Mouse (Mus musculus) heart, postnatal 0 days (tissue): Measurements from ENCODE around the gene Nrf1. TPM values are rescaled to one million over a fixed set of nuclear protein-coding genes. Genes with fewer than 3 reads are reported as not detected.
A peak's percentile ranks its signal among the peaks of the same experiment; 100 is the strongest.

ENCODE experiments used
- ATAC-seq: fragments of 200-750 bp; cut with Nextera tagmentation; 2 replicates; pipeline ENCODE4 v1.8.0; 2017; ENCODE audit warnings: low read depth, moderate number of reproducible peaks, moderate library complexity; ENCODE audit not compliant: insufficient read depth
- DNase-seq: peaks from one replicate; pipeline ENCODE4 v3.0.0-alpha.2; 2016; ENCODE audit warnings: low spot score
- H3K27ac ChIP-seq: fragments of 300-500 bp; sonication (generic); 2 replicates; pipeline ENCODE4 v1.5.1; 2014; ENCODE audit warnings: low read depth, mild to moderate bottlenecking
- H3K27me3 ChIP-seq: fragments of 300-500 bp; sonication (generic); 2 replicates; pipeline ENCODE4 v1.6.1; 2014; ENCODE audit warnings: low read length, mixed read lengths; ENCODE audit not compliant: control insufficient read depth, insufficient read depth
- H3K36me3 ChIP-seq: fragments of 300-500 bp; sonication (generic); replicated peaks from 2 replicates; pipeline ENCODE4 v1.6.1; 2014; ENCODE audit warnings: low read length, mixed read lengths; ENCODE audit not compliant: control insufficient read depth, insufficient read depth
- H3K4me1 ChIP-seq: fragments of 300-500 bp; sonication (generic); 2 replicates; pipeline ENCODE4 v1.6.1; 2014; ENCODE audit warnings: antibody characterized with exemption; ENCODE audit not compliant: control insufficient read depth, insufficient read depth
- H3K4me2 ChIP-seq: fragments of 300-500 bp; sonication (generic); 2 replicates; pipeline ENCODE4 v1.6.1; 2014; ENCODE audit warnings: low read depth, mild to moderate bottlenecking, low read length, moderate library complexity
- H3K4me3 ChIP-seq: fragments of 300-500 bp; sonication (generic); 2 replicates; pipeline ENCODE4 v1.5.1; 2014; ENCODE audit warnings: low read depth, low read length
- H3K9ac ChIP-seq: fragments of 300-500 bp; sonication (generic); replicated peaks from 2 replicates; pipeline ENCODE4 v1.6.1; 2014; ENCODE audit warnings: low read depth, low read length, mixed read lengths
- H3K9me3 ChIP-seq: fragments of 300-500 bp; sonication (generic); replicated peaks from 2 replicates; pipeline ENCODE4 v1.6.1; 2016; ENCODE audit warnings: low read length; ENCODE audit not compliant: control insufficient read depth
- CTCF ChIP-seq: IDR thresholded peaks from 2 replicates; pipeline ENCODE4 v1.5.1; 2016; ENCODE audit warnings: antibody characterized with exemption, control low read depth, low read depth
- EP300 ChIP-seq: IDR thresholded peaks from 2 replicates; pipeline ENCODE4 v1.6.1; 2016; ENCODE audit warnings: antibody characterized with exemption, low read depth
- WGBS: fragments of 180-500 bp; shearing (Covaris S2); extraction: QIAGEN DNeasy Blood & Tissue Kit; methylation state at CpG from one replicate; pipeline ENCODE4 v1.1.7; 2014; 5-methylcytosine and 5-hydroxymethylcytosine counted together
- polyA plus RNA-seq: library from polyadenylated mRNA; unstranded; fragments of >200 nt; fragmentation: Nextera tagmentation; extraction: Ambion mirVana; gene quantifications from 2 replicates; pipeline ENCODE4 v1.2.1, GENCODE M21; 2015
- total RNA-seq: library from RNA; depleted of rRNA; stranded (reverse); fragments of >200 nt; gene quantifications from 2 replicates; pipeline ENCODE4 v1.2.3, GENCODE M21; 2014; ENCODE audit warnings: low replicate concordance

The Nrf1 gene
- total and polyA plus RNA-seq, 2 experiments from 2014 or later: 14.1 to 90.1 TPM

GRCm38 (mm10) chr6:30035112-30035511 is 12.7 kb upstream of the Nrf1 start:
- no peak overlapping the region for H3K27ac ChIP-seq
- H3K27me3 ChIP-seq: no peaks in the 10 kb centered on the region
- H3K9me3 ChIP-seq: no peaks in the 10 kb centered on the region
- no peaks in the 10 kb centered on the region for H3K36me3 ChIP-seq
- H3K4me1 ChIP-seq: no peaks in the 10 kb centered on the region
- H3K4me2 ChIP-seq: no peak overlapping the region
- ATAC-seq (no peak), DNase-seq (no peak)
- no peak overlapping the region for H3K9ac ChIP-seq
- WGBS: 62% methylated on average over 4 of the region's 4 CpGs
- no peak overlapping the region for H3K4me3 ChIP-seq
- TF ChIP-seq EP300 (no peak), CTCF (no peak)

GRCm38 (mm10) chr6:30041498-30041897 is 6.3 kb upstream of the Nrf1 start:
- 29% methylated on average over 1 of the region's 1 CpGs for WGBS
- no peak overlapping the region for H3K4me2 ChIP-seq

GRCm38 (mm10) chr6:30042483-30042882 is 5.3 kb upstream of the Nrf1 start:
- WGBS: 45% methylated on average over 3 of the region's 3 CpGs
- H3K27me3 ChIP-seq: no peaks in the 10 kb centered on the region
- H3K27ac ChIP-seq: no peak overlapping the region
- no peak overlapping the region for H3K4me3 ChIP-seq
- no peak overlapping the region for H3K9ac ChIP-seq
- H3K9me3 ChIP-seq: no peaks in the 10 kb centered on the region
- H3K36me3 ChIP-seq: no peaks in the 10 kb centered on the region
- H3K4me1 ChIP-seq: no peaks in the 10 kb centered on the region
- DNase-seq (peak; percentile 9), ATAC-seq (peak; percentile 13; the same call in 1 of the 2 replicates)
- no peak overlapping the region for H3K4me2 ChIP-seq
- TF ChIP-seq CTCF: no peak
- TF ChIP-seq EP300: no peak

More at GRCm38 (mm10) chr6:30041498-30041897, 6.3 kb upstream of the Nrf1 start:
- no peak overlapping the region for H3K9ac ChIP-seq
- no peak overlapping the region for H3K27ac ChIP-seq
- H3K36me3 ChIP-seq: no peaks in the 10 kb centered on the region
- ATAC-seq (no peak), DNase-seq (no peak)
- no peak overlapping the region for H3K4me3 ChIP-seq
- TF ChIP-seq CTCF: no peak
- no peak for TF ChIP-seq EP300
- no peaks in the 10 kb centered on the region for H3K9me3 ChIP-seq
- no peaks in the 10 kb centered on the region for H3K27me3 ChIP-seq
- H3K4me1 ChIP-seq: no peaks in the 10 kb centered on the region

GRCm38 (mm10) chr6:30048163-30048500 is 344 bp downstream of the Nrf1 start:
- no peak for TF ChIP-seq EP300
- no peak for TF ChIP-seq CTCF
- Histone ChIP-seq H3K4me2 (peak overlapping the region; percentile 98), H3K4me1 (peaks cover 20% of the 10 kb centered on the region), H3K36me3 (no peaks in the 10 kb centered on the region; the same call in 1 of the 2 replicates), H3K27ac (peak overlapping the region; percentile 100), H3K27me3 (no peaks in the 10 kb centered on the region), H3K9ac (peak overlapping the region; percentile 99), H3K9me3 (no peaks in the 10 kb centered on the region), H3K4me3 (peak overlapping the region; percentile 84)
- ATAC-seq (peak; percentile 82; the same call in 1 of the 2 replicates), DNase-seq (no peak)
- WGBS: 1% methylated on average over 39 of the region's 45 CpGs

- H3K27me3 ChIP-seq: no peaks in the 10 kb centered on the region
- H3K27ac ChIP-seq: peak overlapping the region; percentile 100
- peaks cover 21% of the 10 kb centered on the region for H3K4me1 ChIP-seq
- under 1% methylated on average over 51 of the region's 54 CpGs for WGBS
- peak overlapping the region; percentile 98 for H3K4me2 ChIP-seq
- H3K9ac ChIP-seq: peak overlapping the region; percentile 99
- no peak for TF ChIP-seq EP300
- TF ChIP-seq CTCF: no peak; the same call in 1 of the 2 replicates
- H3K36me3 ChIP-seq: no peaks in the 10 kb centered on the region; the same call in 1 of the 2 replicates
- peak overlapping the region; percentile 84 for H3K4me3 ChIP-seq
- no peaks in the 10 kb centered on the region for H3K9me3 ChIP-seq
- DNase-seq (peak; percentile 16), ATAC-seq (peak; percentile 52)
Measured at GRCm38 (mm10) chr6:30048501-30049353, 939 bp downstream of the Nrf1 start.
